Mouse (Mus musculus): Measurements from ENCODE around the gene Defb25.

The Defb25 gene

DNA sequence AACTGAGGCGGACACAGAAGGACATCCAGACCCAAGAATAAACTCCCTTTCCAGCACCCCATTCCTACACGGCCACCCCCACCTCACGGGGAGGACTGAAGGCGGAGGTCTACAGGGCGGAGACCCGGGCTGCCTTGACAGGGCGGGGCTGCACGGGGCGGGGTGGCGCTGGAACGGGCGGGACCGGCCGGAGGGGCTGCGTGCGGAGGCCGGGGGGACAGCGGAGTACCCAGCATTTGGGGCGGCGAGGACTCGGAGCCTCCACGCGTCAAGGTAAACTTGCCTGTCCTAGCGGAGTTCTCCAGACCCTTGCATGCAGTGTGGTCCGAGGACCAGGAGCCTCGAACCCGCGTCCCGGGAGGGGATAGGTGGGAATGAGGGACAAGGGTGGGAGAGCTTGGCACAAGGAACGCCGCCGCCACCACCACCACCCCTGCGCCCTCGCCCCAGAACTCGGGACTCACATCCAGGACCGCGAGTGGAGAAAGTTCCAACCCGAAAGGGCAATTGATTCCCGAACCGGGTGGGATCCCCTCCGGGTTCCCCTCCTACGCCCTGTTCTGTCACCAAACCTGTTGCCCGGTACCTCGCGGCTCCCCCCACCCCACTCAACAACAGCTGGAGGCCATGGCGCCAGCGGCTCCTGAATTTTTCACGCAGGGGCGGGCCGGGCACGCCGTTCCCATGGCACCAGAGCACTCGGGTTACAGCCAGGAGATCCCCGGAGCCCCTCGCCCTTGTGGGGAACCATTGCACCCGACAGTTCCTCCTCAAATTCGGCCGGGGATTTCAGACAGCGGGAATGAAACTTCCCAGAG lies 4.1 kb upstream of the Defb25 start, which contains the start of gene Rem1:
Gene Rem1 (plus strand): TSS at position 178 of the 818 bp plus-strand sequence.
- no peak for DNase-seq (ENCODE audit: low read depth, low spot score)

GRCm38 (mm10) chr2:152625256-152625655 lies 2.4 kb upstream of the Defb25 start:
- DNase-seq (ENCODE audit: low read depth, low spot score), result no peak

DNA sequence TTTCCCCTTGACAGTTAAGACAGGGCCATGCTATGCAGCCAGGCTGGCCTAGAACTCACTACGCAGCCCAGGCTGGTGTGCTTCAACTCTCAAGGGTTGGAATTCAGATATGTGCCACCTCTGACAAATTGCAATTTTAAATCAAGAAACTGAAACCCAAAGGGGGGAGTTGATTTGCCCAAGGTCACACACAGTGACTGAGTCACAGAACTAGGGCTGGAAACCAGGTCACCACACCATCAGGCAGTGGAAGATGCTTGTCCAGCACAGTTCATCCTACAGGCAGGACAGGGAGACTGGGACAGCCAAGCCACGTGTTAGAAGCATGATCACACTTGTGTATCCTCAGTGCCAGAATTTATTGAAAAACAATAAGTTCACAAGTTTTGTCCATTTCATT lies 1.7 kb upstream of the Defb25 start:
- no peak for DNase-seq (ENCODE audit: low read depth, low spot score)

DNA sequence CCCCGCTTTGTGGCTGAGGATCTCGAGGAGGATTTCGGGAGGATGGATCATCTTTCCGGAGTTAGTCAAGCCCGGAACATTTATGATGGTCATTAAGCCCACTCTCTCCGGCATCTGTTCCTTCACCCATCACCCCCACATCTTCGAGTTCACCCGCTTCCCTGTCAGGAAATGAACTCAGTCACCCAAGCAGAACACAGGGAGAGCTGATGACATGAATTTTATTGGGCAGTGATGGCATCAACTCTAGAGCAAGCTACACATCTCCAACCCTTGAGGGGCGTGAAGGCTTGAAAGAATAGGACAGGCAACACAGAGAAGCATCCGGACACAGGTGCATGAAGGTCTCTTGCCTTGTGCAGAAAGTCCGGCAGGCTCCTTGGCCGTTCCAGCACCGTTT lies 702 bp downstream of the Defb25 start:
- no peak for DNase-seq (ENCODE audit: low read depth, low spot score)

- DNase-seq (ENCODE audit: low read depth, low spot score), result no peak
Measured at GRCm38 (mm10) chr2:152620367-152621134, 2.3 kb downstream of the Defb25 start.

DNA sequence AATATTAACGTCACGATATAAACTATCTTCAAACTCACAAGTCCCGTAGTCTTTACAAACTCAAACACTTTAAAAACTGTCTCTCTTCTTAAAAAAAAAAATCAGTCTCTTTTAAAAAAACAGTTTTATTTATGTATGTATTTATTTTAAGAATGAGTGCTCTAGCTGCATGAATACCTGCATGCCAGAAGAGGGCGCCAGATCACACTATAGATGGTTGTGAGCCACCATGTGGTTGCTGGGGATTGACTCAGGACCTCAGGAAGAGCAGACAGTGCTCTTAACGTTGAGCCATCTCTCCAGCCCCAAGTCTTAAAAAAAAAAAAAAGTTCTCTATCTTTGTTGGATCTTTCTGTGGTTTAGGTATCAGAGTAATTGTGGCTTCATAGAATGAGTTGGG lies 5.5 kb downstream of the Defb25 start:
- no peak for DNase-seq (ENCODE audit: low read depth, low spot score)

DNA sequence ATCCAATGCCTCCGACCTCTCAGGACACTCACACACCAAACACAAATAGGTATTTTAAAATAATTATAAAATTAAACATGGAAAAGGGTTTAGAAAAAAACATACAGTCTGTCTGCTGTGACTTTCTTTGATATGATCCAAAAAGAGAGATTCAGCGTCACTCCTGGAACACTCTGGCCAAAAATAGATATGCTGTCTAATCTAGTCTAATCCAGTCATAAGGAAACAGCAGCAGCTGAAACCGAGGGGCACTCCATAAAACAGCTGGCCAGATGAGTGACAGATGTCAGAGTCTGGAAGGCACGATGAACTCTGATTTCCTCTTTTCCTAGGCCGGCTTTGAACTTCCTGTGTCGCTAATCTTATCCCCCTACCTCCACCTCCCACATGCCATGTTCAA lies 6.4 kb downstream of the Defb25 start:
- DNase-seq (ENCODE audit: low read depth, low spot score), result no peak

DNA sequence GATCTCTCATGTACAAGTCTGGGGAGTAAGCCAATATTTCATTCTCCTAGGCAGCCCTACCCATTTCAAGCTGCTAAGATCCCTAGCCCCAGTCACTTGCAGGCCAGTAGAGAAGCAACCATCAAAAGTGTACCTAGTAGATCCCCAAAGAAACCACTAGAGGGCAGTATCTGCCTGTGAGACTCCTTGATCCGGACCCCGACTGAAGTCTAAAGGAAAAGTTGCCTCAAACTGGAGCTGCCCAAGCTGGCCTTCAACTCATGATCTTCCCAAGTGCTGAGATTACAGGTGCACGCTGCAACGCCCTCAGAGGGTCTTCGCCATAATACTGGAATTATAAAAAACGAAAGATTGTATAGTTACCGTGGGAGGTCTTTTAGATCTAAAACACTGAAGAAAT lies 7.3 kb downstream of the Defb25 start:
- peak; percentile 39 for DNase-seq (ENCODE audit: low read depth, low spot score)

- DNase-seq (ENCODE audit: low read depth, low spot score), result peak; percentile 9
Measured at GRCm38 (mm10) chr2:152612193-152612592, 10.7 kb downstream of the Defb25 start.

- no peak for DNase-seq (ENCODE audit: low read depth, low spot score)
Measured at GRCm38 (mm10) chr2:152608719-152609118, 14.1 kb downstream of the Defb25 start.

- DNase-seq (ENCODE audit: low read depth, low spot score), result no peak
Measured at GRCm38 (mm10) chr2:152607746-152608145, 15.1 kb downstream of the Defb25 start.

DNA sequence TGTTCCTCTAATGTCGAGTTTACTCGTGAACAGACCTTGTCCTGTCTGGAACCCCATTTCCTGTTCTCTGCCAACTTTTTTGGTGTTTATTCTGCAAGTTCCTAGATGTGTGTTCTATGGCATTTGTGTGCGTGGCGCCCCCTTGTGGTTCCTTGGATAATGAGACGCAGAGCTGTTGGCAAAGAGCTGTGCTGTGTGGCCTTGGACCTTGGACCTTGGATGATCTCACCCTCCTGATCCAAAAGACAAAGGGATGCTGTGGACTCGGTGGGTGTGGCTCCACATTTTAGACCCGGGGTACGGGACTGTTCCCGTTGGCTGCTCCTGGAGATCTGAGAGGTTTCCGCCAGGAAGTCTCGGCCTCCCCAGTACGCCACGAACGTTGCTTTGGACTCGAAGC lies 18.8 kb downstream of the Defb25 start, which contains the start of gene Defb36:
Gene Defb36 (plus strand): TSS at position 271 of the 400 bp plus-strand sequence.
- DNase-seq (ENCODE audit: low read depth, low spot score), result no peak

- no peak for DNase-seq (ENCODE audit: low read depth, low spot score)
Measured at GRCm38 (mm10) chr2:152601275-152601960, 21.4 kb downstream of the Defb25 start.

DNA sequence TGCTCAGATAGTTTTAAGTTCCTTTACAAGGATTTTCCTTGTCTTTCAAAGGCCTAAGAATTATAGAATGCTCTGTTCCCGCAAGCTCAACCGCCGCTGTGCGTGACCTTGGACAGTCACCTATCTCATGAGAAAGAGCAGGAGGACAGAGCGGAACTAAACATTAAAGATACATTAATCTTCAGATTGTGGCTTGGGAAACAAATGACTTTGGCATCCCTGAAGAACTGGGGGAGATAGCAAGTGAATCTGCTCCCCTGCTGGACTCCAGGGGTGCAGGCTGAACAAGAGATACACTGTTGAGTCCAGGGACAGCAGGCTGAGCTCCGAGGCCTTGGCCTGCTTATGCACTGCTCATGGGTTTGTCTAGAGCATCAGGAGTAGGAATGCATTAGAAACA lies 22.8 kb downstream of the Defb25 start:
- no peak for DNase-seq (ENCODE audit: low read depth, low spot score)

DNA sequence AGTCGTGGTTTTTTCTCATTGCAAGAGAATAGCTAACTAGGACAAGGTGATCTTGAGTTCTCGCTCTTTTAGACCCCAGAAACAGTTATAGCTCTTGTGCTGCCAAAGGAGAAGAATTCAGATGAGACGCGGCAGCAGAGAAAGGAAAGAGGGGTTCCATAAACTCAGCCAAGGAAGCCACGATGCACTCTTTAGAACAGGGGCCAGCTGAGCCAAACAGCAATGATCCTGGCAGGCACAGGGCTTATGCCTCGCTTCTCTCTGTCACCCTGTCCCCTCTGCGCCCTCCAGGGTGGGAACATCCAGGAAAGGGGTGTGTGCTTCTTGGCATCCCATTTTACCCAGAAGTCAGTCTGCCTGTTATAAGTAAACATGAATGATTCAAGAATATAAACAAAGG lies 23.6 kb downstream of the Defb25 start, which contains the start of gene Defb45:
Gene Defb45 (minus strand): TSS at position 101 of the 400 bp plus-strand sequence.
- DNase-seq (ENCODE audit: low read depth, low spot score), result no peak

- no peak for DNase-seq (ENCODE audit: low read depth, low spot score)
Measured at GRCm38 (mm10) chr2:152589021-152589420, 33.8 kb downstream of the Defb25 start.

DNA sequence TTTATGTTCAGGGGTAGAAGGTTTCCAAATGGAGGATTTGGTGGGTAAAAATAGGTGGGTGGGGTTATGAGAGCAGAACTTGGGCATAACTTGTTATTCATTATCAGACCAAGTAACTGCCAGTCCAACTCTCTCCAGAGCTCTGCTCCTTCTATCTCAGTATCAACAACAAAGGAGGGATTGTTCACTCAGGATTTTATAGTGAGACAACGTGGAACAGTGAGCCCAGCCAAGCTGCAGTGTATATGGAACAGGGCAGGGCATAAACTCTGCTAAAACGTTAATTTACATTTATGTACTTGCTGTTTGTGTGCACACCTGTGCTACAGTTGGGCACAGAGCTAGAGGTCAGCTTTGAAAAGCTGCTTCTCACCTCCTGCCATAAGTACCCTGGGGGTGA lies 34.4 kb downstream of the Defb25 start:
- DNase-seq (ENCODE audit: low read depth, low spot score), result no peak

GRCm38 (mm10) chr2:152586926-152587560 lies 35.8 kb downstream of the Defb25 start:
- no peak for DNase-seq (ENCODE audit: low read depth, low spot score)

DNA sequence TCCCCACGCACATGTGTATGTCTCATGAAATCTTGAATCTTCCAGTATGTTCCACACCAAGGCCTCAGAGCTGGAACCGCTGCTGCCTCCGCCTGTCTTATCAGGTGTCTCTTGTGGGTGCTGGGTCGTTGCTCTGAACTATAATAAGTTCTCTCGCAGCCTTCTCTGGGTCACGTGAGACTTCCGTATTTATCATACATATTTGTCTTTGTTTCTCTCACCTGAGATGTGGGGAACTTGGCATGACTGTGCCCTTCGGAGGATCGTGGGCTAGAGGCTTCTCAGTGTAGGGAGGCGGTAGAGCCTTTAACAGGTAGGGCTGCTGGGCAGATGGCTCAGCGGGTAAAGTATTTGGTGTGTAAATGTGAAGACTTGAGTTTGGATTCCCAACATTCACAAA lies 42.2 kb downstream of the Defb25 start:
- DNase-seq (ENCODE audit: low read depth, low spot score), result no peak

DNA sequence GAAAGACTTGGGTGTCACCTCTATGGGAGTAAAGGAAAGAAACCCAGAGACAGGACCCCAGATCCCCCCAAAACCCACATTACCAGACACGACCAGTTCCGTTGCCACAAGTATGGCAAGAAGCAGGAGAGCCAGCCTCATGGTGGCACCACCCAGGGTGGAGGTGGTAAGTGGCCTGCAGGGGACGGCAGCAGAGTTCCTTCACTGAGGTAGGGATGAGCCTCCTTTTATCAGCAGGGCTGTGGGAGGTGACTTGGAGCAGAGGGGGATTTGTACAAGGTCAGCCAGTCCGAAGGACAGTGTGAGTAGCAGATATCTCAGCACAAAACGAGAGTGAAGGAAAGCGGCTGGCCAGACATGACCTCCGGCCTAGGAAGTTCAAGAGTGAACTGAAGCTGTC lies 42.7 kb downstream of the Defb25 start, which contains the start of gene Defb19:
Gene Defb19 (minus strand): TSS at position 206 of the 400 bp plus-strand sequence.
- DNase-seq (ENCODE audit: low read depth, low spot score), result no peak

- no peak for DNase-seq (ENCODE audit: low read depth, low spot score)
Measured at GRCm38 (mm10) chr2:152573484-152573883, 49.4 kb downstream of the Defb25 start.

All from telencephalon, adult 2 months (tissue).